Mouse (Mus musculus): ENCODE data around the gene Nectin4. TPM values are rescaled to one million over a fixed set of nuclear protein-coding genes. Genes with fewer than 3 reads are reported as not detected.

The Nectin4 gene
- 1.1 and 1.6 TPM in 2 replicates for total RNA-seq (2023)

GRCm38 (mm10) chr1:171369845-171370556, at the start of gene Nectin4:
Nectin4 (plus strand) TSS chr1:171370099.

GRCm38 (mm10) chr1:171328839-171329432, 41.0 kb upstream of the Nectin4 start, which contains the start of gene Dedd:
Dedd (plus strand) TSS chr1:171329145.

GRCm38 (mm10) chr1:171345225-171346094, 24.4 kb upstream of the Nectin4 start, which contains the start of the genes Nit1 and Pfdn2:
Nit1 (minus strand) TSS chr1:171345646.
Pfdn2 (plus strand) TSS chr1:171345670.

GRCm38 (mm10) chr1:171360656-171361055, 9.2 kb upstream of the Nectin4 start, which contains the start of gene Klhdc9:
Klhdc9 (minus strand) TSS chr1:171360798.

GRCm38 (mm10) chr1:171388376-171389102, 18.6 kb downstream of the Nectin4 start, which contains the start of gene Arhgap30:
Arhgap30 (plus strand) TSS chr1:171388954.

GRCm38 (mm10) chr1:171410947-171411484, 41.1 kb downstream of the Nectin4 start, which contains the start of gene Usf1:
Usf1 (plus strand) TSS chr1:171411313.

GRCm38 (mm10) chr1:171418660-171419059, 48.8 kb downstream of the Nectin4 start, which contains the start of gene Tstd1:
Tstd1 (plus strand) TSS chr1:171418872.

GRCm38 (mm10) chr1:171437264-171438013, 67.5 kb downstream of the Nectin4 start, which contains the start of gene F11r:
F11r (plus strand) TSS chr1:171437535.

Other genes with a start within 250 kb of the Nectin4 start
- gene Sdhc, start 219.5 kb upstream of the Nectin4 start, total RNA-seq (2023), result 70.1 and 76.7 TPM in 2 replicates
- not detected in 2 replicates for gene Mpz, start 219.4 kb upstream of the Nectin4 start, total RNA-seq (2023)
- 0.25 and 0.38 TPM in 2 replicates for gene Pcp4l1, start 173.8 kb upstream of the Nectin4 start, total RNA-seq (2023)
- not detected in 2 replicates for gene Nr1i3, start 156.1 kb upstream of the Nectin4 start, total RNA-seq (2023)
- 7.2 and 11.8 TPM in 2 replicates for gene Tomm40l, start 147.6 kb upstream of the Nectin4 start, total RNA-seq (2023)
- gene Apoa2, start 145.0 kb upstream of the Nectin4 start, total RNA-seq (2023), result not detected in 2 replicates
- 1,184 and 1,203 TPM in 2 replicates for gene Fcer1g, start 135.7 kb upstream of the Nectin4 start, total RNA-seq (2023)
- gene Adamts4, start 119.7 kb upstream of the Nectin4 start, total RNA-seq (2023), result not detected in 2 replicates
- gene Ndufs2, start 118.7 kb upstream of the Nectin4 start, total RNA-seq (2023), result 68.8 and 134 TPM in 2 replicates
- 115 and 168 TPM in 2 replicates for gene B4galt3, start 99.8 kb upstream of the Nectin4 start, total RNA-seq (2023)
- gene Ppox, start 88.9 kb upstream of the Nectin4 start, total RNA-seq (2023), result 64.8 and 86.5 TPM in 2 replicates
- 27.7 and 31.0 TPM in 2 replicates for gene Usp21, start 82.1 kb upstream of the Nectin4 start, total RNA-seq (2023)
- 40.6 and 41.8 TPM in 2 replicates for gene Ufc1, start 75.1 kb upstream of the Nectin4 start, total RNA-seq (2023)
- gene Dedd, start 41.0 kb upstream of the Nectin4 start, total RNA-seq (2023), result 17.9 and 25.5 TPM in 2 replicates
- 15.9 and 16.3 TPM in 2 replicates for gene Nit1, start 24.5 kb upstream of the Nectin4 start, total RNA-seq (2023)
- gene Pfdn2, start 24.4 kb upstream of the Nectin4 start, total RNA-seq (2023), result 39.2 and 40.6 TPM in 2 replicates
- not detected in 2 replicates for gene Klhdc9, start 9.3 kb upstream of the Nectin4 start, total RNA-seq (2023)
- gene Arhgap30, start 18.9 kb downstream of the Nectin4 start, total RNA-seq (2023), result 268 and 358 TPM in 2 replicates
- 111 and 118 TPM in 2 replicates for gene Usf1, start 41.2 kb downstream of the Nectin4 start, total RNA-seq (2023)
- gene Tstd1, start 48.8 kb downstream of the Nectin4 start, total RNA-seq (2023), result 1.6 and 2.3 TPM in 2 replicates
- 1.2 TPM in 2 replicates for gene F11r, start 67.4 kb downstream of the Nectin4 start, total RNA-seq (2023)
- gene Alyref2, start 133.4 kb downstream of the Nectin4 start, total RNA-seq (2023), result 6.1 and 6.8 TPM in 2 replicates
- not detected in 2 replicates for gene Itln1, start 165.2 kb downstream of the Nectin4 start, total RNA-seq (2023)
- gene Cd244a, start 189.1 kb downstream of the Nectin4 start, total RNA-seq (2023), result 9.8 and 13.7 TPM in 2 replicates
- gene Ly9, start 237.3 kb downstream of the Nectin4 start, total RNA-seq (2023), result 11.8 and 14.7 TPM in 2 replicates